Mouse (Mus musculus): Measurements from ENCODE around the gene Hs6st1. TPM values are rescaled to one million over a fixed set of nuclear protein-coding genes. Genes with fewer than 3 reads are reported as not detected.
A peak's percentile ranks its signal among the peaks of the same experiment; 100 is the strongest.

Hs6st1 gene
- polyA plus RNA-seq, 1 experiment from 2014 or later = 6.1 TPM

DNA sequence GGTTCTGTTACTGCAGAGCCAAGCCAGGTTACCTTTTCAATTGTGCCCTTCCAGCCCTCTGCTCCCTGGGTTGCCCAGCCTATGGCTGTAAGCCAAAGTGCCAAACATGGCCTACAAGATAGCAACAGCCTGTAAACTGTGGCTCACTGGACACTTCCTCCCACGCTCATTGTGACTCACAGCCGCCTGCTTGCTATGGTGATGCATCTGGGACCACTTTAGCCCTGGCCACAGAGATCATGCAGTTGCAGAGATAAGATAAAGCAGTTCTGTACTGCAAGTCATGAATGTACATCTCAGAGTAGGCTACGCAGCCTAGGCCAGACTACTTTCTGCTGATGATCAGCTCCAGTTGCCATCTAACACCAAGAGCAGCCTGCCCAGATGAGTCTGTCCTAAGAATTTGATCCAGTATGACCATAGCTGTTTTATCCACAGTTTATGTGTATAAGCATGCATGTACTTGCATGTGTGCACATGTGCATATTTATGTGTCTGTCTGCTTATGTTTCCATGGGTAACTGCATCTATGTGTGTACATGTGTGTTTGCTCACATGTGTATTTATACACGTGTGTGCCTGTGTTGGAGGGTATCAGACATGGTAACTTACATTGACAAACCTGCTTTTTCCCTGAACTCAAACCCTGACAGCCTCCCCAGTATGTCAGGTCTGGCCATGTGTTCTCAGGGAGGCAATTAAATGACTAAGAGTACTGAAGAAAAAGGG is 62.3 kb downstream of the Hs6st1 start:
- DNase-seq = peak; percentile 73
- H3K4me1 ChIP-seq (replicated peaks) = peaks cover 81% of the 10 kb centered on the region
- peak overlapping the region; percentile 90 for H3K27ac ChIP-seq
- peak overlapping the region; percentile 52 for H3K9ac ChIP-seq
- WGBS (ENCODE audit: insufficient replicate concordance) = 25% methylated on average over 4 of the region's 4 CpGs
- H3K9me3 ChIP-seq (replicated peaks) = no peaks in the 10 kb centered on the region
- peak overlapping the region; percentile 59 for H3K4me2 ChIP-seq
- no peaks in the 10 kb centered on the region for H3K36me3 ChIP-seq
- peak; percentile 89 for ATAC-seq (ENCODE audit: low read depth)
- no peak overlapping the region for H3K4me3 ChIP-seq (replicated peaks)
- H3K27me3 ChIP-seq = no peaks in the 10 kb centered on the region

DNA sequence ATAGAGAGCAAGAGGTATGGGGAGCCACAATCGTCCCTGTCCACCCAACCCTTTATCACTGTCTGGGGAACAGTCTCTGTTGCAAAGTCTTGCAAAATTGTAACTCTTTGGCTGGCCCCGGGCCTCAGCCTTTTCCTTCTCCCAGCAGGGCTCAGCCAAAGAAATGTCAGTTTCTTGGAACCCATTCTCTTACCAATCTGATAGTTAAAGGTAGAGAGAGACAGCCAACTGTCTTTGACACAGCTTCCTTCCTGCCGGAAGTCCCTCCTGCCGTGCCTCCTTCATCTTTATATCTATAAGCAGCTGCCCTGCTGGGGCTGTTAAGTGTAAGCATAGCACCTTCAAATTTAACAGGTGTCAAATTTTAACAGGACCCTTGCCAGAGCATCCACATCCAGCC is 63.0 kb downstream of the Hs6st1 start:
- H3K4me3 ChIP-seq (replicated peaks) = no peak overlapping the region
- no peaks in the 10 kb centered on the region for H3K9me3 ChIP-seq (replicated peaks)
- peak overlapping the region; percentile 52 for H3K9ac ChIP-seq
- H3K27ac ChIP-seq = peak overlapping the region; percentile 90
- 4% methylated on average over 4 of the region's 4 CpGs for WGBS (ENCODE audit: insufficient replicate concordance)
- no peak for DNase-seq
- H3K4me1 ChIP-seq (replicated peaks) = peaks cover 80% of the 10 kb centered on the region
- no peaks in the 10 kb centered on the region for H3K36me3 ChIP-seq
- H3K27me3 ChIP-seq = no peaks in the 10 kb centered on the region
- no peak for ATAC-seq (ENCODE audit: low read depth)
- H3K4me2 ChIP-seq = peak overlapping the region; percentile 59

GRCm38 (mm10) chr1:36131766-36132165 is 63.6 kb downstream of the Hs6st1 start:
- ATAC-seq (ENCODE audit: low read depth) (peak; percentile 33), DNase-seq (no peak)
- Histone ChIP-seq H3K9me3 (replicated peaks) (no peaks in the 10 kb centered on the region), H3K27ac (peak overlapping the region; percentile 90), H3K9ac (peak overlapping the region; percentile 52), H3K27me3 (no peaks in the 10 kb centered on the region), H3K4me2 (peak overlapping the region; percentile 59), H3K4me1 (replicated peaks) (peaks cover 74% of the 10 kb centered on the region), H3K4me3 (replicated peaks) (peak overlapping the region; percentile 41), H3K36me3 (no peaks in the 10 kb centered on the region)
- WGBS (ENCODE audit: insufficient replicate concordance) = 43% methylated on average over 8 of the region's 8 CpGs

- H3K9ac ChIP-seq = peak overlapping the region; percentile 52
- peak overlapping the region; percentile 41 for H3K4me3 ChIP-seq (replicated peaks)
- H3K36me3 ChIP-seq = no peaks in the 10 kb centered on the region
- ATAC-seq (ENCODE audit: low read depth) (no peak), DNase-seq (no peak)
- no peaks in the 10 kb centered on the region for H3K27me3 ChIP-seq
- peak overlapping the region; percentile 90 for H3K27ac ChIP-seq
- H3K9me3 ChIP-seq (replicated peaks) = no peaks in the 10 kb centered on the region
- H3K4me2 ChIP-seq = peak overlapping the region; percentile 59
- H3K4me1 ChIP-seq (replicated peaks) = peaks cover 70% of the 10 kb centered on the region
- WGBS (ENCODE audit: insufficient replicate concordance) = 59% methylated on average over 4 of the region's 4 CpGs
These were observed 64.0 kb downstream of the Hs6st1 start for GRCm38 (mm10) chr1:36132211-36132610.

DNA sequence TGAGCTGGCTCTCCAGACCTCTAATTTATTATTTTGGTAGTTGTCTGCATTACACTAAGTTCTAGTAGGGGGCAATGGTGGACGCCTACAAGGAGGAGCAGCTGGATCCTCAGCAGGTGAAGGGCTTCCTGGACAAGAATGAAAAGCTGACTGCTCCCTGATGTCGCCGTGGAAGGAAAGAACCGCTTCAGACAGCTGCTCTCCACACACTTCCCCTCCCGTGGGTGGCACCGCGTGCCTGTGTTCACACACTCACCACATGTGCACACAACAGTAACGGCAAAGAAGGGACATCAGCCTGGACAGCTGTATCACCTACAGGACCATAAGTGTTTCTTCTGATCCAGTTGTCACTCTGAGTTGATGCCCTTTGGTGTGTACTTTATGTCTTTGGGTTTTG is 64.8 kb downstream of the Hs6st1 start:
- no peaks in the 10 kb centered on the region for H3K36me3 ChIP-seq
- H3K9ac ChIP-seq = 0 out of 2 replicates have a peak overlapping the region, but pooled peaks have one; percentile 10
- peak overlapping the region; percentile 17; the same call in 1 of the 2 replicates for H3K4me2 ChIP-seq
- ATAC-seq (ENCODE audit: low read depth) = no peak
- H3K27me3 ChIP-seq = no peaks in the 10 kb centered on the region
- no peak for DNase-seq
- H3K4me1 ChIP-seq (replicated peaks) = peaks cover 63% of the 10 kb centered on the region
- H3K4me3 ChIP-seq (replicated peaks) = no peak overlapping the region
- WGBS (ENCODE audit: insufficient replicate concordance) = 60% methylated on average over 8 of the region's 8 CpGs
- H3K9me3 ChIP-seq (replicated peaks) = no peaks in the 10 kb centered on the region
- H3K27ac ChIP-seq = peak overlapping the region; percentile 90

- Histone ChIP-seq H3K27me3 (no peaks in the 10 kb centered on the region), H3K27ac (peak overlapping the region; percentile 90), H3K36me3 (no peaks in the 10 kb centered on the region), H3K4me1 (replicated peaks) (peaks cover 58% of the 10 kb centered on the region), H3K9ac (no peak overlapping the region), H3K4me2 (no peak overlapping the region), H3K4me3 (replicated peaks) (no peak overlapping the region), H3K9me3 (replicated peaks) (no peaks in the 10 kb centered on the region)
- ATAC-seq (ENCODE audit: low read depth) (no peak), DNase-seq (no peak)
- 47% methylated on average over 3 of the region's 3 CpGs for WGBS (ENCODE audit: insufficient replicate concordance)
These were observed 65.4 kb downstream of the Hs6st1 start for GRCm38 (mm10) chr1:36133647-36134046.

DNA sequence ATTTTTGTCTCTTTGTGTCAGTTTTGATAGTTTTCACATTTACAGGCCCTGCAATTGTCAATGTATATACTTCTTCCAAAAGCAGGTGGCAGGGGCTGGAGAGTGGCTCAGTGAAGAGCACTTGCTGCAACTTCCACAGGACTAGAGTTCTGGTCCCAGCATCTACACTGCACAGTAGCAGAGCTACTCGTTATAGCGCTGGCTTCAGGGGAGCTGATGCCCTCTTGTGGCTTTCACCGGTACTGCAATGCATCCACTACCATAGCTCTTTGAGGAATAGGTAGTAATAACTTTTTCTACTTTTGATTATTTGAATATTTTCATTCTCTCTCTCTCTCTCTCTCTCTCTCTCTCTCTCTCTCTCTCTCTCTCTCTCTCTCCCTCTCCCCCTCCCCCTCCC is 66.4 kb downstream of the Hs6st1 start:
- ATAC-seq (ENCODE audit: low read depth) (0 out of 2 replicates have a peak, but pooled peaks have one; percentile 13), DNase-seq (peak; percentile 68)
- Histone ChIP-seq H3K4me1 (replicated peaks) (peaks cover 49% of the 10 kb centered on the region), H3K27me3 (no peaks in the 10 kb centered on the region), H3K36me3 (no peaks in the 10 kb centered on the region), H3K9ac (no peak overlapping the region), H3K27ac (no peak overlapping the region), H3K4me3 (replicated peaks) (no peak overlapping the region), H3K9me3 (replicated peaks) (no peaks in the 10 kb centered on the region), H3K4me2 (no peak overlapping the region)
- 2% methylated on average over 3 of the region's 3 CpGs for WGBS (ENCODE audit: insufficient replicate concordance)

- H3K4me3 ChIP-seq (replicated peaks) = no peak overlapping the region
- H3K36me3 ChIP-seq = peaks cover 40% of the 10 kb centered on the region
- H3K4me2 ChIP-seq = no peak overlapping the region
- H3K9me3 ChIP-seq (replicated peaks) = no peaks in the 10 kb centered on the region
- WGBS (ENCODE audit: insufficient replicate concordance) = 83% methylated on average over 15 of the region's 15 CpGs
- no peaks in the 10 kb centered on the region for H3K4me1 ChIP-seq (replicated peaks)
- H3K27me3 ChIP-seq = no peaks in the 10 kb centered on the region
- H3K9ac ChIP-seq = no peak overlapping the region
- ATAC-seq (ENCODE audit: low read depth) (no peak), DNase-seq (no peak)
- H3K27ac ChIP-seq = no peak overlapping the region
These were observed 72.1 kb downstream of the Hs6st1 start for GRCm38 (mm10) chr1:36140311-36140710.

DNA sequence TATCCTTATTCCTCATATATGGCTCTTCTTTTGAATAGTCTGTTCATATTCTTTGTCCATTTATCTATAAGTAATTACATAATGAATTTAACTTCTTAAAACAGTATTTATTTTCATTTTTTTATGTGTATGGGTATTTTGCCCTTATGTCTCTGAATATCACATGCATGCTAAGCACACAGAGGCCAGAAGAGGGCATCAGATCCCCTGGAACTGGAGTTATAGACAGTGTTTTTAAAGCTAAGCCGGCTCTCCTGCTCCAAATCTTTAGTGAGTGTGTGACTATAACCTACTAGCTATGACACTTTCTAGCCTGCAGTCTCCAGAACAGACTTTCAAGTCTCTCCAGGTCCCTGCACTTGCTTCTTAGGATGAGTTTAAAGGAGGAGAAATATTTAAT is 76.8 kb downstream of the Hs6st1 start:
- H3K9me3 ChIP-seq (replicated peaks) = no peaks in the 10 kb centered on the region
- no peak overlapping the region for H3K9ac ChIP-seq
- no peak overlapping the region for H3K27ac ChIP-seq
- ATAC-seq (ENCODE audit: low read depth) (no peak), DNase-seq (no peak)
- WGBS (ENCODE audit: insufficient replicate concordance) = 37% methylated on average over 1 of the region's 1 CpGs
- H3K4me1 ChIP-seq (replicated peaks) = no peaks in the 10 kb centered on the region
- H3K4me3 ChIP-seq (replicated peaks) = no peak overlapping the region
- no peaks in the 10 kb centered on the region for H3K27me3 ChIP-seq
- no peak overlapping the region for H3K4me2 ChIP-seq
- peaks cover 83% of the 10 kb centered on the region for H3K36me3 ChIP-seq

DNA sequence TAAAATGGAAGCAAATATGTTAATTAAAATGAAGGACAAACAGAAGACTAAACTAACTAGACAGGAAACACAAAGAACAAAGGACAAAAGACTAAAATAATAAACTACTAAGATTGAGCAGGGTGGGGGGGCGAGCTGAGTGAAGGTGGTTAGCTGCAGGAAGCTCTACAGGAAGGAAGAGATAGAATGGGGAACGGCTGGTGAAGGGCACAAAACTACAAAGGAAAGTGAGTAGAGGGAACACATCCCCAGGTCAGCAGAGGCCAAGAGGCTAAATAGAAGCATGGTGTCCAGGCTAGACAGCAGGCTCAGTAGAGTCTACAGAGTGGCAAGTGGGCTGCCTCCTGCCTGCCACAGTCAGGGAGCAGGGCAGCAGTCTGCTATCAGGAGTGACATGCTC is 80.6 kb downstream of the Hs6st1 start:
- Histone ChIP-seq H3K9ac (no peak overlapping the region), H3K27ac (no peak overlapping the region), H3K27me3 (no peaks in the 10 kb centered on the region), H3K9me3 (replicated peaks) (no peaks in the 10 kb centered on the region), H3K4me3 (replicated peaks) (no peak overlapping the region), H3K36me3 (peaks cover 89% of the 10 kb centered on the region), H3K4me1 (replicated peaks) (no peaks in the 10 kb centered on the region), H3K4me2 (no peak overlapping the region)
- WGBS (ENCODE audit: insufficient replicate concordance) = 42% methylated on average over 2 of the region's 2 CpGs
- DNase-seq = no peak
- no peak for ATAC-seq (ENCODE audit: low read depth)

GRCm38 (mm10) chr1:36149411-36149810 is 81.2 kb downstream of the Hs6st1 start:
- Histone ChIP-seq H3K27ac (no peak overlapping the region), H3K4me3 (replicated peaks) (no peak overlapping the region), H3K27me3 (no peaks in the 10 kb centered on the region), H3K4me2 (no peak overlapping the region), H3K36me3 (peaks cover 88% of the 10 kb centered on the region), H3K4me1 (replicated peaks) (no peaks in the 10 kb centered on the region), H3K9ac (no peak overlapping the region), H3K9me3 (replicated peaks) (no peaks in the 10 kb centered on the region)
- DNase-seq (no peak), ATAC-seq (ENCODE audit: low read depth) (peak; percentile 48; the same call in 1 of the 2 replicates)
- WGBS (ENCODE audit: insufficient replicate concordance) = 35% methylated on average over 1 of the region's 1 CpGs
